Mouse (Mus musculus): ENCODE measurements around the gene Nradd. TPM values are rescaled to one million over a fixed set of nuclear protein-coding genes. Genes with fewer than 3 reads are reported as not detected.
A peak's percentile ranks its signal among the peaks of the same experiment; 100 is the strongest.

Nradd gene
- polyA plus RNA-seq, 1 experiment from 2014 or later = 23.6 TPM

DNA sequence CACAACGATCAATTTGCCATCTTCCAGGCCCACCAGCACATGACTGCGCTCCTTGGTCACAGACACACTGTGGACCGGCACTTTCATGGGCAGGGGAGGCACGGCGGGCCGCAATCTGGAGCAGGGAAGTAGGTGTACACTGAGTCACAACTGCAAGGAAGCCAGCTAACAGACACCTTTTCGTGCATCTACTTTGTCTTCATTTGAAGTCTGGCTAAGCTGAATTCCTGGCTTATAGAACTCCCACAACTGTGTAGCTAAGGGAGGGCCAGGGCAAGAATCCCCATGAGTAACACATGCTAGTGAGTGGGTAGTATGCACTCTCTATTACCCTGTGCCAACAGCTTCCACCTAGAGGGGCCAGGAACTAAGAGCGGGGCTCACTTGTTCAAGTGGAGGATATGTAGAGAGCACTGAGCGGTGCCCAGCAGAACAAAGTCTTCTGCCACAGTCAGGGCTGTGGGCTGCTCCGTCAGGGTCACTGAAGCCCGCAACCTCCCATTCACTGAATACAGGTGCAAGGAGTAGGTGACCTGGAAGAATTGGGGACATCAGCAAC is 1.2 kb upstream of the Nradd start:
- H3K4me2 ChIP-seq (replicated peaks; ENCODE audit: low read depth, low read length) = peak overlapping the region; percentile 98
- H3K9me3 ChIP-seq (ENCODE audit: control insufficient read depth, low read length) = no peaks in the 10 kb centered on the region
- peak overlapping the region; percentile 93 for H3K27ac ChIP-seq (ENCODE audit: low read depth, low read length)
- WGBS = 68% methylated on average over 11 of the region's 11 CpGs
- no peaks in the 10 kb centered on the region for H3K27me3 ChIP-seq (ENCODE audit: control insufficient read depth, insufficient read depth, low read length)
- peaks cover 18% of the 10 kb centered on the region; the same call in 1 of the 2 replicates for H3K36me3 ChIP-seq (ENCODE audit: control insufficient read depth, insufficient read depth, low read length)
- no peak; the same call in 1 of the 2 replicates for ATAC-seq (ENCODE audit: low FRiP score, low TSS enrichment)
- H3K9ac ChIP-seq (ENCODE audit: low read depth, low read length) = peak overlapping the region; percentile 64
- H3K4me3 ChIP-seq (ENCODE audit: low read length) = peak overlapping the region; percentile 53
- H3K4me1 ChIP-seq (ENCODE audit: control insufficient read depth, insufficient read depth, low read length) = peaks cover 13% of the 10 kb centered on the region

DNA sequence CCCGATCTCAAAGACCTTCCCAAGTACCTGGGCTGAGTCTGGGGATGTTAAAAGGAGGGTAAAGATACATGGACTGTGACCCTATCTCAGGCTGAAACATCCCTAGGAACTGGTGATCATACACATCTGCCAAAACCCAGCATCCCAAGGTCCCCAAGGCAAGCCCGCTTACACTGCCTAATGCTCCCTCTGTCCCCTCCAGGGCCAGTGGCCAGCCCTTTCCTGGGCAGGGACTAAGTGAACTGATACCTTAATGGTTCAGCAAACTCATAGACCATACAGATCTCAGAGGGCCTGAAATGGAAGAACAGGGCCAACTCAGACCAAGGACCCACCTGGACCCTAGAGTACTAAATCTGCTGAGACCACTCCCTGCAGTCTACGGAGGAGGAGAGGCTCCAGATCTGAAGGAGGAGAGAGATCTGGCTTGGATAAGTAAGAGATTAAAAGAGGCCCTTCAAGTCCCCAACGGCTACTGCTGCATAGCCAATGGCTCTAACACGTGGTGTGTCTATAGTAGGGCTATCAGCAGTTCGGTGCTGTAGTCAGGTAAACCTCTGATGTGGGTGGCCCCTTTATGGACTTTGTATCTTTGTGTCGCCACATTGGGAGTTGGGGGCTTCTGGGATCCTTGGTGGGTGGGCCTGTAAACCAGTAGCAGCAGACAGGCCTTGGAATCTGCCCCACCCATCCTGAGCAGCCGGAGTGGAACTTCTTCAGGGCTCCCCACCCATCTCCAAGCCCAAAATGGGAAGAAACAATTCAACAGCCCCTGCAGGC is 646 bp downstream of the Nradd start:
- peak overlapping the region; percentile 98 for H3K4me2 ChIP-seq (replicated peaks; ENCODE audit: low read depth, low read length)
- H3K27me3 ChIP-seq (ENCODE audit: control insufficient read depth, insufficient read depth, low read length) = no peaks in the 10 kb centered on the region
- whole genome bisulfite sequencing = 23% methylated on average over 8 of the region's 8 CpGs
- H3K27ac ChIP-seq (ENCODE audit: low read depth, low read length) = peak overlapping the region; percentile 93
- peaks cover 34% of the 10 kb centered on the region for H3K36me3 ChIP-seq (ENCODE audit: control insufficient read depth, insufficient read depth, low read length)
- H3K9me3 ChIP-seq (ENCODE audit: control insufficient read depth, low read length) = no peaks in the 10 kb centered on the region
- H3K9ac ChIP-seq (ENCODE audit: low read depth, low read length) = peak overlapping the region; percentile 64
- peaks cover 13% of the 10 kb centered on the region for H3K4me1 ChIP-seq (ENCODE audit: control insufficient read depth, insufficient read depth, low read length)
- H3K4me3 ChIP-seq (ENCODE audit: low read length) = peak overlapping the region; percentile 53
- ATAC-seq (ENCODE audit: low FRiP score, low TSS enrichment) = peak; percentile 0; the same call in 1 of the 2 replicates

DNA sequence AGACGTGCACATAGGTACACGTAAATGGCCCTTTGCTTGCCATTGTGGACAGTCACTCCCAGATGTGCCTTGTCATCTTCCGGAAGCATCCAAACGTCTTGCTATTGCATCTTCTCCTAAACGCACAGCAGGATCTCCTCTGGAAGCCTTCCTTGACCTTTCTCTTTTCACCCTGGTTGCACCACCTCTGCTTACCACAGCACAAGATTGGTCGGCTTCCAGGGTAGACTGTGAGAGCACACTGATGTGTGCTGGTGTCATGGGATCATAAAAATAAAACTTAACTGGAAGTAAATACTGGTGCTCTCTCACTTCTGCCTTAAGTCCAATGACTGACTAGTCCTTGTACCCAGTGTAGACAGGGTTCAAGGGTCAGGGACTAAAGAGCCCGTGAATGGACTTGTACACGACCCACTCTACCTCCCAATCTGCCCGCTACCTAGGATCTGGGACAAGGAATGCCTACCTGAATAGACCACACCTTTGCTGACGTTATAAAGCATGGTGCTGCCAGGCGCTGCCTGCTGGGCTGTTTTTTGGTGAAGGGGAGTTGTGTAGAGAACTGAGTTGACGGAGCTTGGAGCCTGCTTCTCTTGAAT is 1.5 kb downstream of the Nradd start:
- Histone ChIP-seq H3K4me2 (replicated peaks; ENCODE audit: low read depth, low read length) (no peak overlapping the region), H3K4me1 (ENCODE audit: control insufficient read depth, insufficient read depth, low read length) (peaks cover 13% of the 10 kb centered on the region), H3K9me3 (ENCODE audit: control insufficient read depth, low read length) (no peaks in the 10 kb centered on the region), H3K27me3 (ENCODE audit: control insufficient read depth, insufficient read depth, low read length) (no peaks in the 10 kb centered on the region), H3K4me3 (ENCODE audit: low read length) (no peak overlapping the region), H3K9ac (ENCODE audit: low read depth, low read length) (no peak overlapping the region), H3K36me3 (ENCODE audit: control insufficient read depth, insufficient read depth, low read length) (peaks cover 40% of the 10 kb centered on the region), H3K27ac (ENCODE audit: low read depth, low read length) (no peak overlapping the region)
- no peak for ATAC-seq (ENCODE audit: low FRiP score, low TSS enrichment)
- 87% methylated on average over 12 of the region's 12 CpGs for WGBS

DNA sequence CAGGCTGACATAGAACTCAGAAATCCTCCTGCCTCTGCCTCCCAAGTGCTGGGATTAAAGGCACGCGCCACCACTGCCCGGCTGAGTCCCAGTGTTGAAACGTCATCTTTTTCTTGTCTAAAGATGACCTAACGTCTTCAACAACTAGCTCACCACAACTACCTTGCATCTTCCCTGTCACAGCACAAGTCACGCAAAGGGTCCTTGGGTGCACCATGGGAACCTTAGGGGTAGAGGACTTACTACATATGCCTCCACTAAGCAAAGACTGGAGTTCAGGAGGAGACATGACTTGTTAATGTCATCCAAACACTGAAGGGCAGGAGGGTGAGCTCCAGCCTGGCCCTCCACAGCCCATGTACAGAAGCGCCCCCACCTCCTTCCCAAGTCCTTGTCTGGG is 3.6 kb downstream of the Nradd start:
- H3K36me3 ChIP-seq (ENCODE audit: control insufficient read depth, insufficient read depth, low read length) = peaks cover 53% of the 10 kb centered on the region
- 94% methylated on average over 7 of the region's 7 CpGs for WGBS

DNA sequence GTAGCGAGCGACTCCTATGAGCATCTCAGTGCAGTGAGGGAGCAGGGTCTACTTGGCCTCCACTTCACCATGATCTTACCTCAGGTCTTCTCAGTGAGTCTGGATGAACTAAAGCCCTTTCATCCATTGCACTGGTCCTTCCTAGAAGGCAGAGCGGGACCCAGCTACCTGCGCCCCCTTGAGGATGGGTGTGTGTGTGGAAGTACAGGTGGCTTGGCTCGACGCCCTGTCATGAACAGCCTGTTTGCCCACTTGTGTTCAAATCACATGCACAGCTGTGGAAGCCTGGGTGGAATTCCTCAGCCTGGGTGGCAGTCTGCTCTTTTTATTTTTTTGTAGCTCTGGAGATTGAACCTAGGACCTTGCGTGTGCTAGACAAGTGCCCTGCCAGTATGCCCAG is 4.1 kb downstream of the Nradd start:
- Histone ChIP-seq H3K4me2 (replicated peaks; ENCODE audit: low read depth, low read length) (no peak overlapping the region), H3K9ac (ENCODE audit: low read depth, low read length) (no peak overlapping the region), H3K4me1 (ENCODE audit: control insufficient read depth, insufficient read depth, low read length) (peaks cover 12% of the 10 kb centered on the region), H3K4me3 (ENCODE audit: low read length) (no peak overlapping the region), H3K36me3 (ENCODE audit: control insufficient read depth, insufficient read depth, low read length) (peaks cover 58% of the 10 kb centered on the region), H3K27ac (ENCODE audit: low read depth, low read length) (no peak overlapping the region), H3K9me3 (ENCODE audit: control insufficient read depth, low read length) (no peaks in the 10 kb centered on the region), H3K27me3 (ENCODE audit: control insufficient read depth, insufficient read depth, low read length) (no peaks in the 10 kb centered on the region)
- WGBS = 87% methylated on average over 7 of the region's 7 CpGs
- no peak for ATAC-seq (ENCODE audit: low FRiP score, low TSS enrichment)

More for the DNA sequence above, 3.6 kb downstream of the Nradd start:
- peaks cover 13% of the 10 kb centered on the region for H3K4me1 ChIP-seq (ENCODE audit: control insufficient read depth, insufficient read depth, low read length)
- no peaks in the 10 kb centered on the region for H3K27me3 ChIP-seq (ENCODE audit: control insufficient read depth, insufficient read depth, low read length)
- ATAC-seq (ENCODE audit: low FRiP score, low TSS enrichment) = no peak
- no peak overlapping the region for H3K4me3 ChIP-seq (ENCODE audit: low read length)
- H3K27ac ChIP-seq (ENCODE audit: low read depth, low read length) = no peak overlapping the region
- no peak overlapping the region for H3K9ac ChIP-seq (ENCODE audit: low read depth, low read length)
- H3K9me3 ChIP-seq (ENCODE audit: control insufficient read depth, low read length) = no peaks in the 10 kb centered on the region
- no peak overlapping the region for H3K4me2 ChIP-seq (replicated peaks; ENCODE audit: low read depth, low read length)

DNA sequence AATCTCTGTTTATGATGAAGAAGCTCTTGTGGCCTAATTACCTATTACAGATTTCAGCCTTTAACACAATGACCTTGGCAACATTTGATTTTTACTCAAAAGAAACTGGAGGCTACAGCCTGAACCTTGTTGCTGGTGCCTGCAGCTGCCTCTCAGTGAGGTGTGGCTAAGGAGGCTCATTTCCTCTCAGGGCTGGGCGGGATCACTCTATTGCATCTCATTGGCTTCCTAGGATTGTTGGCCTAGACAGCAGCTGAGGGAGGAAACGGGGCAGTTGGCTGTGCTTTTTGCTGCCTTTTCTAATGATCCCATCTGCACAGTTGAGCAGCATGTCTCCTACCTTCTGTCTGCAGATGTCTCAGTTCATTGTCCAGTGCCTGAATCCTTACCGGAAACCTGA is 7.2 kb downstream of the Nradd start:
- H3K27me3 ChIP-seq (ENCODE audit: control insufficient read depth, insufficient read depth, low read length) = no peaks in the 10 kb centered on the region
- H3K4me1 ChIP-seq (ENCODE audit: control insufficient read depth, insufficient read depth, low read length) = no peaks in the 10 kb centered on the region; the same call in 1 of the 2 replicates
- ATAC-seq (ENCODE audit: low FRiP score, low TSS enrichment) = no peak
- H3K9me3 ChIP-seq (ENCODE audit: control insufficient read depth, low read length) = no peaks in the 10 kb centered on the region
- H3K9ac ChIP-seq (ENCODE audit: low read depth, low read length) = no peak overlapping the region
- no peak overlapping the region for H3K4me2 ChIP-seq (replicated peaks; ENCODE audit: low read depth, low read length)
- H3K36me3 ChIP-seq (ENCODE audit: control insufficient read depth, insufficient read depth, low read length) = peaks cover 78% of the 10 kb centered on the region
- no peak overlapping the region for H3K4me3 ChIP-seq (ENCODE audit: low read length)
- no peak overlapping the region for H3K27ac ChIP-seq (ENCODE audit: low read depth, low read length)
- 81% methylated on average over 3 of the region's 3 CpGs for WGBS

DNA sequence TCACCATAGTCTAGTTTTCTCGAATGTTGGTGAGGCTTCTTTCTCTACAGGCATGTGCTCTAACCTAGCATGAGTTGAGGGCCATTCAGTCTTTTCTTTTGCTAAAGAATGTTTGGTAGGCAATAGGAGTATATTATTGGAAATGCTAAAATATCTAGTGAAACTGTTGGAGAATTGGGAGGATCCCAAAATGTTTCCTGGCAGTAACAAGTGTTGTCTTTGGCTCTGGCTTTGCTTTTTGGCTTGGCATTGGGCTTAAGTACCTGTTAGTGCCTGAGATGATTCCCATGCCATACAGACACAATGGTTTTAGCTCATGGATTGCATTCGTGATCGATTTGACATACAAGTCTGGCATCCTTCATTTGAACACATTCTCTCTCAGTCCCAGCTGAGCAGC is 12.8 kb downstream of the Nradd start:
- Histone ChIP-seq H3K4me3 (ENCODE audit: low read length) (no peak overlapping the region), H3K4me1 (ENCODE audit: control insufficient read depth, insufficient read depth, low read length) (no peaks in the 10 kb centered on the region), H3K36me3 (ENCODE audit: control insufficient read depth, insufficient read depth, low read length) (peaks cover 58% of the 10 kb centered on the region), H3K4me2 (replicated peaks; ENCODE audit: low read depth, low read length) (no peak overlapping the region), H3K9me3 (ENCODE audit: control insufficient read depth, low read length) (no peaks in the 10 kb centered on the region), H3K27me3 (ENCODE audit: control insufficient read depth, insufficient read depth, low read length) (no peaks in the 10 kb centered on the region), H3K27ac (ENCODE audit: low read depth, low read length) (no peak overlapping the region), H3K9ac (ENCODE audit: low read depth, low read length) (no peak overlapping the region)
- no peak for ATAC-seq (ENCODE audit: low FRiP score, low TSS enrichment)
- WGBS = 92% methylated on average over 3 of the region's 3 CpGs

DNA sequence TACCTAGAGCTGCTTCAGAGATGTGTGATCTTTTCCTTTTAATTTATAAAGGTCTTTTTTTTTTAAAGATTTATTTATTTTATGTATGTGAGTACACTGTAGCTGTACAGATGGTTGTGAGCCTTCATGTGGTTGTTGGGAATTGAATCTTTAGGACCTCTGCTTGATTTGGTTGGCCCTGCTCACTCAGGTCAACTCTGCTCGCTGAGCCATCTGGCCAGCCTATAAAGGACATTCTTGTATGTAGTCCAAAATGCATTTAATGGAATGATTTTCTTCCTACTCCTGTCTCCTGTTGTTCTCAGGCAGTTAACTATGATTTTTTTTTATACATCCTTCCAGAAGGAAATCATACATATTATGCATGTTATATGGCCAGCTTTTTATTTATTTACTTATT is 40.7 kb downstream of the Nradd start:
- Histone ChIP-seq H3K27me3 (ENCODE audit: control insufficient read depth, insufficient read depth, low read length) (no peaks in the 10 kb centered on the region), H3K27ac (ENCODE audit: low read depth, low read length) (no peak overlapping the region), H3K9ac (ENCODE audit: low read depth, low read length) (no peak overlapping the region), H3K4me1 (ENCODE audit: control insufficient read depth, insufficient read depth, low read length) (no peaks in the 10 kb centered on the region), H3K4me3 (ENCODE audit: low read length) (no peak overlapping the region), H3K9me3 (ENCODE audit: control insufficient read depth, low read length) (no peaks in the 10 kb centered on the region), H3K4me2 (replicated peaks; ENCODE audit: low read depth, low read length) (no peak overlapping the region), H3K36me3 (ENCODE audit: control insufficient read depth, insufficient read depth, low read length) (peaks cover 22% of the 10 kb centered on the region)
- 91% methylated on average over 1 of the region's 1 CpGs for WGBS
- ATAC-seq (ENCODE audit: low FRiP score, low TSS enrichment) = no peak

DNA sequence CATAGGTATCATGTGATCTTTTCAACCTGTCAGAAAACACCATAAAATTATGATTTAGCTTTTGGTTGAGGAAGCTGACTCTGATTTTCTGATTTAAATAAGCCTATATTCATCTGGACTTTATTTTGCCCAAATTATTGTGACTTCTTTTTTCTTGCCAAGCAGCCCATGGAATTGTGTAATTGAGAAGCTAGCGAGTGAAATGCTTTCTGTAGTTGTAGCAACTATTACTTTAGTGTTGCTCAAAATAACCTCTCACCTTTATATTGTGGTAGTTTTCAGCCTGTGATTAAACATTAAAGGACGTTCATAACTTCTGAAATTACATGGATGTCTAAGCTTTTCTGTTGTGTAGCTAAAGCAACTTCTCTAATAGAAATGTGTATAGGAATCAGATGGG is 42.1 kb downstream of the Nradd start:
- no peaks in the 10 kb centered on the region for H3K9me3 ChIP-seq (ENCODE audit: control insufficient read depth, low read length)
- peaks cover 31% of the 10 kb centered on the region for H3K36me3 ChIP-seq (ENCODE audit: control insufficient read depth, insufficient read depth, low read length)
- H3K4me3 ChIP-seq (ENCODE audit: low read length) = no peak overlapping the region
- no peak overlapping the region for H3K27ac ChIP-seq (ENCODE audit: low read depth, low read length)
- ATAC-seq (ENCODE audit: low FRiP score, low TSS enrichment) = no peak
- no peaks in the 10 kb centered on the region for H3K4me1 ChIP-seq (ENCODE audit: control insufficient read depth, insufficient read depth, low read length)
- no peaks in the 10 kb centered on the region for H3K27me3 ChIP-seq (ENCODE audit: control insufficient read depth, insufficient read depth, low read length)
- H3K9ac ChIP-seq (ENCODE audit: low read depth, low read length) = no peak overlapping the region
- WGBS = 93% methylated on average over 2 of the region's 2 CpGs
- H3K4me2 ChIP-seq (replicated peaks; ENCODE audit: low read depth, low read length) = no peak overlapping the region
